In the genomic region with DNA sequence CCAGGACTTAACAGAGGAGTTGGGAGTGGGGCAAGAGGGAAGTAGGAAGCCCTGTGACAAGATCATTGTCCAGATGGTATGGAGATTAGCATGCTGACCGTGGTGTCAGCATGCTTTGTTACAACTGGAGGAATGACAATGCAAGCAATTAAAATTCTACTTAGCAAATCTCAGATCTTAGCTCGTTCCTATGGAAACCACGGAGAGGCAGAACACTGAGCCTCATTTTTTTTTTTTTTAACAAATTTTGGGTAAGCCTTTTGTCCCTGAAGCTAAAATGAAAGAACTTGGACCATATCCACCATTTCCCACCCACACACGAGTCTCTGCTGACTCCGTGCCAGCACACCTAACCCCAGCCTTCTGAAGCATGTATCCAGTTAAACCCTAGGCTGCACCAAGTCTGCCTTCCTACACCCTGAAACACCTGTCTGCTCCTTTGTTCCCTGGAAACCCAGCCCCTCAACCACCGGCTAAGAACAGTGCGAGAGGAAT, we compare ENCODE assay signal across 11 mouse cellular contexts.
DNase-seq lines count a peak whose midpoint lies in the region; ATAC-seq and TF ChIP-seq lines count a peak whose summit lies in the region.
"Had no signal": no experiment of that assay in that cellular context is flagged by ENCODE, and none has a peak within 500 bp of the region (broad histone marks: within the 10 kb centered on the region; RNA-seq: fewer than 3 reads in every experiment).

No protein-coding gene starts in this region.

- no peak for TF ChIP-seq CTCF in midbrain, postnatal 0 days (IDR thresholded peaks at IDR 0.05)

- no peak overlapping the region for H3K4me3 ChIP-seq in embryonic facial prominence, embryonic 13.5 days
- no peak overlapping the region for H3K4me3 ChIP-seq in embryonic facial prominence, embryonic 10.5 days
- H3K4me3 ChIP-seq in hindbrain, embryonic 13.5 days = no peak overlapping the region
- H3K4me3 ChIP-seq in midbrain, postnatal 0 days (ENCODE audit: low read depth, low read length) = no peak overlapping the region
- H3K4me3 ChIP-seq in liver, embryonic 11.5 days (ENCODE audit: low read depth, low read length) = no peak overlapping the region
- H3K4me3 ChIP-seq: neural tube, embryonic 13.5 days had no signal

- peaks cover 15% of the 10 kb centered on the region for H3K4me1 ChIP-seq in embryonic facial prominence, embryonic 13.5 days
- peaks cover 15% of the 10 kb centered on the region for H3K4me1 ChIP-seq in embryonic facial prominence, embryonic 10.5 days
- H3K4me1 ChIP-seq in hindbrain, embryonic 13.5 days (replicated peaks) = peaks cover 15% of the 10 kb centered on the region
- H3K4me1 ChIP-seq in midbrain, postnatal 0 days (ENCODE audit: insufficient read depth, low read length) = peaks cover 3% of the 10 kb centered on the region; the same call in 1 of the 2 replicates
- H3K4me1 ChIP-seq in liver, embryonic 11.5 days (replicated peaks; ENCODE audit: control insufficient read depth, insufficient read depth, low read length) = no peaks in the 10 kb centered on the region

- no peak for DNase-seq in embryonic facial prominence, embryonic 10.5 days (ENCODE audit: low spot score)
- DNase-seq in brain, embryonic 18.5 days (ENCODE audit: low read depth, low spot score) = peak; percentile 55
- DNase-seq in midbrain, postnatal 0 days (ENCODE audit: low spot score) = peak; percentile 80
- DNase-seq in adrenal gland, adult 8-10 months = no peak
- DNase-seq in liver, embryonic 11.5 days (ENCODE audit: low spot score) = no peak
- no peak for DNase-seq in gastrocnemius, postnatal 10 days
- DNase-seq: B cell, adult 2 months; kidney, postnatal 10 days had no signal

- H3K36me3 ChIP-seq in embryonic facial prominence, embryonic 13.5 days = no peaks in the 10 kb centered on the region
- no peaks in the 10 kb centered on the region for H3K36me3 ChIP-seq in embryonic facial prominence, embryonic 10.5 days (replicated peaks)
- H3K36me3 ChIP-seq in hindbrain, embryonic 13.5 days = no peaks in the 10 kb centered on the region; the same call in 1 of the 2 replicates
- H3K36me3 ChIP-seq in midbrain, postnatal 0 days (ENCODE audit: insufficient read depth, low read length) = no peaks in the 10 kb centered on the region
- H3K36me3 ChIP-seq in liver, embryonic 11.5 days (ENCODE audit: control insufficient read depth, insufficient read depth, low read length) = no peaks in the 10 kb centered on the region
- H3K36me3 ChIP-seq: neural tube, embryonic 13.5 days had no signal

- no peak overlapping the region for H3K27ac ChIP-seq in embryonic facial prominence, embryonic 13.5 days
- no peak overlapping the region for H3K27ac ChIP-seq in embryonic facial prominence, embryonic 10.5 days (replicated peaks)
- H3K27ac ChIP-seq in hindbrain, embryonic 13.5 days = no peak overlapping the region
- H3K27ac ChIP-seq in midbrain, postnatal 0 days (ENCODE audit: low read depth, low read length) = peak overlapping the region; percentile 57
- no peak overlapping the region for H3K27ac ChIP-seq in liver, embryonic 11.5 days (ENCODE audit: low read depth, low read length)
- H3K27ac ChIP-seq: neural tube, embryonic 13.5 days had no signal

- H3K4me2 ChIP-seq in embryonic facial prominence, embryonic 13.5 days = no peak overlapping the region
- H3K4me2 ChIP-seq in hindbrain, embryonic 13.5 days = no peak overlapping the region
- peak overlapping the region; percentile 18; the same call in 1 of the 2 replicates for H3K4me2 ChIP-seq in midbrain, postnatal 0 days (ENCODE audit: low read depth, low read length, poor library complexity, severe bottlenecking)
- H3K4me2 ChIP-seq in liver, embryonic 11.5 days = no peak overlapping the region
- H3K4me2 ChIP-seq: neural tube, embryonic 13.5 days had no signal

- 40% methylated on average over 7 of the region's 7 CpGs for WGBS in embryonic facial prominence, embryonic 13.5 days
- WGBS in embryonic facial prominence, embryonic 10.5 days = 45% methylated on average over 7 of the region's 7 CpGs
- WGBS in hindbrain, embryonic 13.5 days = 12% methylated on average over 7 of the region's 7 CpGs
- WGBS in midbrain, postnatal 0 days = 10% methylated on average over 7 of the region's 7 CpGs
- WGBS in liver, embryonic 11.5 days = 48% methylated on average over 7 of the region's 7 CpGs

- H3K27me3 ChIP-seq in embryonic facial prominence, embryonic 13.5 days = no peaks in the 10 kb centered on the region
- peaks cover 4% of the 10 kb centered on the region; the same call in 1 of the 2 replicates for H3K27me3 ChIP-seq in embryonic facial prominence, embryonic 10.5 days (replicated peaks; ENCODE audit: low read depth, poor library complexity, severe bottlenecking)
- peaks cover 7% of the 10 kb centered on the region; the same call in 1 of the 2 replicates for H3K27me3 ChIP-seq in hindbrain, embryonic 13.5 days
- no peaks in the 10 kb centered on the region for H3K27me3 ChIP-seq in midbrain, postnatal 0 days (ENCODE audit: insufficient read depth, low read length)
- no peaks in the 10 kb centered on the region for H3K27me3 ChIP-seq in liver, embryonic 11.5 days (replicated peaks; ENCODE audit: control insufficient read depth, insufficient read depth, low read length)
- H3K27me3 ChIP-seq: neural tube, embryonic 13.5 days had no signal

- H3K9me3 ChIP-seq in embryonic facial prominence, embryonic 13.5 days = no peaks in the 10 kb centered on the region
- H3K9me3 ChIP-seq in embryonic facial prominence, embryonic 10.5 days = no peaks in the 10 kb centered on the region
- no peaks in the 10 kb centered on the region for H3K9me3 ChIP-seq in hindbrain, embryonic 13.5 days
- H3K9me3 ChIP-seq in midbrain, postnatal 0 days (ENCODE audit: low read length) = no peaks in the 10 kb centered on the region
- H3K9me3 ChIP-seq in liver, embryonic 11.5 days (ENCODE audit: control insufficient read depth, low read length) = no peaks in the 10 kb centered on the region
- H3K9me3 ChIP-seq: neural tube, embryonic 13.5 days had no signal

- no peak overlapping the region for H3K9ac ChIP-seq in embryonic facial prominence, embryonic 13.5 days
- no peak overlapping the region for H3K9ac ChIP-seq in hindbrain, embryonic 13.5 days
- H3K9ac ChIP-seq in midbrain, postnatal 0 days (replicated peaks; ENCODE audit: low read length, poor library complexity, severe bottlenecking) = no peak overlapping the region
- no peak overlapping the region for H3K9ac ChIP-seq in liver, embryonic 11.5 days (ENCODE audit: low read depth, low read length)
- H3K9ac ChIP-seq: neural tube, embryonic 13.5 days had no signal

- 0 out of 2 replicates have a peak, but pooled peaks have one; percentile 59 for ATAC-seq in embryonic facial prominence, embryonic 13.5 days (ENCODE audit: insufficient number of reproducible peaks, insufficient read depth, low FRiP score, low TSS enrichment, low read depth)
- peak; percentile 57; the same call in 1 of the 2 replicates for ATAC-seq in hindbrain, embryonic 13.5 days (ENCODE audit: low FRiP score)
- peak; percentile 44; the same call in 1 of the 2 replicates for ATAC-seq in midbrain, postnatal 0 days (ENCODE audit: low FRiP score)
- ATAC-seq in liver, embryonic 11.5 days (replicated peaks; ENCODE audit: low FRiP score) = no peak

Comparison
In these comparisons a context has a peak if more than half of its experiments do, and no peak if none do; other contexts are left out.
1. DNase-seq: peak in brain, embryonic 18.5 days (single experiment) and midbrain, postnatal 0 days (single experiment); none in embryonic facial prominence, embryonic 10.5 days (single experiment), adrenal gland, adult 8-10 months (single experiment), liver, embryonic 11.5 days (single experiment) and gastrocnemius, postnatal 10 days (single experiment).